Mouse (Mus musculus) heart, adult 9 months (tissue): ENCODE results near the gene Chpt1.
A peak's percentile ranks its signal among the peaks of the same experiment; 100 is the strongest.
"Not testable (repeated sequence)": the region's sequence is repeated elsewhere in the genome, so short reads cannot be mapped to it uniquely, and the experiment has no call there.

Source experiments
- DNase-seq, 2 experiments: peaks; one replicate each; pipeline ENCODE4 v3.0.0; 2022; ENCODE audit warnings: low spot score in 2 of 2

Gene Chpt1

DNA sequence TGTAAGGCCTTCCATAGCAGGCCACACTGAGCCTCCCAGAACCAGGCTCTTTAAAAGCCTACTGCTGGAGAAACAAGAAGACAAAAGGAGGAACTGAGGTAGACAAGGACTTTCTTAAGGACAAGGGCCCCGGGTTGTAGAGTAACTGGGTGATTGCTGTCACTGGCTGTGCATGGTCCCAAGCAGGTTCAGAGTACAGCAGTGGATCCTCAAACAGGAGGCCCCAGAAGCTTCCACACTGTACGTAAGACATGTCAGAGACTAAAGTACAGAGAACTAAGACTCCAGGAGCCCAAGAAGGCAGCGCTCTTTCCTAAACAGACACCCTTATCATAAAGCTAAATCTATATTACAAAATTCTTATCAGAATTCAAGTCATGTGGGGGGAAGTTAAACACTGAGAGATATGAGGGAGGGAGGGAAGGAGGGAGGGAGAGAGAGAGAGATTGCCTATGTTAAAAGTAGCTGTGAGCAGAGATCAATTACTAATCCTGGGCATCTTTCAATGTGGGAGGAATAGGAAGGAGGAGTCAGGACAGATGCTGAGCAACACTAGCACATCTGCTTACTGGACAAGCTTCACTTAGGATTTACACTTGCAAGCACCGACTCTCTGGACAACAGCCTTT lies 8.8 kb downstream of the Chpt1 start:
- DNase-seq, result no peak

- DNase-seq, result no peak
Measured at GRCm38 (mm10) chr10:88492658-88493057, 11.2 kb downstream of the Chpt1 start.

GRCm38 (mm10) chr10:88491632-88492031 lies 12.2 kb downstream of the Chpt1 start:
- DNase-seq, result no peak

- DNase-seq, result no peak
Measured at GRCm38 (mm10) chr10:88488629-88489028, 15.2 kb downstream of the Chpt1 start.

DNA sequence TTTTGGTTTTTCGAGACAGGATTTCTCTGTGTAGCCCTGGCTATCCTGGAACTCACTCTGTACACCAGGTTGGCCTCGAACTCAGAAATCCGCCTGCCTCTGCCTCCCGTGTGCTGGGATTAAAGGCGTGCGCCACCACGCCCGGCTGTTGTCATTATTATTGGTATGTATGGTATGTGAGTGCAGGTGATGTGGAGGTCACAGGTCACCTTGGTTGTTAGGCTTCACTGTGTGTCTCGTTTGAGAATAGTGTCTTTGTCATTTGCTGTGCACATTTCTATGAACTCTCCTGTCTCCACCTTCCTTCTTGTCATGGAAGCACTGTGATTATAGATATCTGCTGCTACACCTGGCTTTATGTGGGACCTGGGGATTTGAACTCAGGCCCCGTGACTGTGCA lies 21.0 kb downstream of the Chpt1 start:
- DNase-seq, result not testable (repeated sequence)

GRCm38 (mm10) chr10:88460122-88460820 lies 43.6 kb downstream of the Chpt1 start:
- no peak for DNase-seq

DNA sequence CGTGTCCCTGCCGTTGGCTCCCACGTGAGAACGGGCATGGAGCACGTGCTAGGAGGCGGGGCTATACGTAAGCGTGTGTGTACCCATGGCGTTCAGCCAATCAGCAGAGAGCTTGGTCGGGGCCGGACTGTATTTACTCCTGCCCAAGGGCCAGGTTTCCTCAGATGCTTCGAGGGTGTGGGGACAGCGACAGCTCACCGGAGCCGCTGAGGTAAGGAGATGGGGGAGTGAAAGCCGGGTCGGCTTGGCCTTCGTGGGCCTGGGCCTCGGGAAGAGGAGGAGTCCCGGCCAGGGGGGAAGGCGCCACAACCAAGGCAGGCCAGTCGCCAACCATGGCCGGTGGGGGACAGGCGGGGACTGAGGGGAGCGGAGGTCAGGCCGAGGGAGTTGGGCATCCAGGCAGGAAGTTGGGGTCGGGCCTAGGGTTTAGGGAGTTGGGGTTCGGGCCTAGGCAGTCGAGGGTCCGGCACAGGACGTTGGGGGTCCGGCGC lies 44.3 kb downstream of the Chpt1 start, which contains the start of gene Sycp3:
Sycp3 (plus strand) TSS at position 68 of the 491 bp plus-strand sequence.
- no peak for DNase-seq

DNA sequence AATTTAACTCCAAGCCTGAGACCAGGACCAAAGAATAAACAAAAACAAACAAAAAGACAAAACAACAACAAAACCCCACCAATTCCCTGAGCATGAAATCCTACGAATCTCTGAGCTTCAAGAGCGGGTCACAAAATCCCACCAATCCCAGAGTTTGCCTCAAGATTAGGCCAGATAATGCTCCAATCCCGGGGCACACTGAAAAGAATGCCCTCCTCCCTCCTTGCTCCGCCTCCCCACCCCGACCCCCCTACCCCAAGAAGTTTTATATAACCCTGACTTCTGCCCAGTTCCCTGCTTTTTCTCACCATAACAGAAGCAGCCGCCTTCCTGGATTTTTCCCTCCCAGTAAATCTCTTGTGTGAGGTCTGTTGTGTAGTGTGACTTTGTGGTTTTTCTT lies 46.1 kb downstream of the Chpt1 start:
- no peak for DNase-seq

DNA sequence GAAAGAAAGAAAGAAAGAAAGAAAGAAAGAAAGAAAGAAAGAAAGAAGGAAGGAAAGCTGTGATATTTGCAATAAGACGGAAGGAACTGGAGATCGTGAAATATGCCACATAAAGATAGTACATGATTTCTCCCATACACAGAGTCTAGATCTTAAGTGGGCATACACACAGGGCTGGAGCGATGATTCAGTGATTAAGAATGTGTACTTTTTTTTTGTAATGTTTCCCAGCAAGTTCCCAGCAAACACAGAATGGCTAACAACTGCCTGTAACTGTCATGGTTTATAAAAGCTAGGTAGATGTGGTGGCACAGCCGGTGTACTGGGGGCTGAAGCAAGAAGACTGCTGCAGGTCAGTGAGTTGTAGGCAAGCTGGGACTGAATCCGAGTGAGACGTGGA lies 51.9 kb downstream of the Chpt1 start:
- DNase-seq, result no peak

- peak; percentile 17 to 58 for DNase-seq
Measured at GRCm38 (mm10) chr10:88451221-88451620, 52.7 kb downstream of the Chpt1 start.

DNA sequence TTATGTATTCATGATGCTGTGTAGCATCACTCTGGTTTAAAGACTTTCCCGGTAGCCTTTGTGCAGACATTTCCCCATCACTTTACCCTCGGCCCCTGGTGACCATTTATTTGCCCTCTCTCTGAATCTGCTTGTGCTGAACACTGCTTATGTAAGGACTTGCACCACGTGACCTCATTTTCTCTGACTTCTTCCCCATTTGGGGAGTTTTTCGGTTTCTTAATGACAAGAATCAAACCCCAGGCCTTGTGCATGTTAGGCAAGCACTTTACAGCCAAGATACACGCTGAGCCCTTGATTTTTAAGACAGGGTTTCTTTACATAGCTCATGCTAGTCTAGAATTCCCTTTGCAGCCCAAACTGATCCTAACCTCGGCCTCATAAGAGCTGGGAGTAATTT lies 62.6 kb downstream of the Chpt1 start:
- no peak for DNase-seq

GRCm38 (mm10) chr10:88427998-88428397 lies 75.9 kb downstream of the Chpt1 start:
- no peak for DNase-seq

DNA sequence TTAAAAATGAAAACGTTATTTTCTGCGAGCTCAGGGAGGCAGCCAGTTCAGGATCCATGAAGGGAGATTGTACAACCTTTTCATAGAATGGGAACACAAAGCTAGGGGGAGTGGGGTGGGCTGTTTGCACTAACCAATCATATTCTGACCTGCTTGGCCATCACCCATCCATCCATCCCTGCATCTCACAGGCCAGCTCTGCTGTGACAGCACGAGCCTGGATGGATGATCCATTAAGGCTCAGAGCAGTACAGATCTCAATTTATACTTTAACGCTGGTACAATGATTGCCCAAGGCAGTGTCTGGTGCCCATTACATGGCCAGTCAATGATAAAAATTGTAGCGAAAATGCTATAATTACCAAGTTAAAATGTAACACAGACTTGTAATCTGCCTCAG lies 77.0 kb downstream of the Chpt1 start:
- no peak for DNase-seq

DNA sequence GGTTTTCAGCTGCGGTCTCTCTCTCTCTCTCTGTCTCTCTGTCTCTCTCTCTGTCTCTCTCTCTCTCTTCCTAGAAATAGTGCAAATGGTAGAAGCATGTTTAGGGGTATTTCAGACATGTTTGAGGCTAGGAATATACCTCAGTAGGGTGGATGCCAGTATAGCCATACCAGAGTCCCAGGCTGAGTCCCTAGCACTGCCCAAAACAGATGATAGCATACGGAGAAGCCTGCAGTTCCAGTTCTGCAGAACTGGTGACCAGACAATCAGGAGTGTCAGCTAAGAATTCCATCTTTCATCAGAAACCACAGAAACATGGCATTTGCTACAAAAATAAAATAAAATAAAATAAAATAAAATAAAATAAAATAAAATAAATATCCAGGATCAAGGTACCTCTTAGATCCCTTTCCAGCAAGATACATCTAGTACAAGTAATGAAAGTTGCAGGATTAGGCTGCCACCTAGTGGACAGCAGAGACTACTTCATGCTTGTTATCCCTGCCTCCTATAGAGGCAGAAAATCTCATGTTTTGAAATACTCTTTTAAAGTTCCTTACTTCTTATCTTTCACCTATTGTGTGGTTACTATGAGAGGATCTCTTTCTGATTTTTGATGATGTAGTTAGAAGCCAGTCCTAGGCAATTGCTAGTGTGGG lies 77.6 kb downstream of the Chpt1 start:
- peak; percentile 51 to 54 for DNase-seq

DNA sequence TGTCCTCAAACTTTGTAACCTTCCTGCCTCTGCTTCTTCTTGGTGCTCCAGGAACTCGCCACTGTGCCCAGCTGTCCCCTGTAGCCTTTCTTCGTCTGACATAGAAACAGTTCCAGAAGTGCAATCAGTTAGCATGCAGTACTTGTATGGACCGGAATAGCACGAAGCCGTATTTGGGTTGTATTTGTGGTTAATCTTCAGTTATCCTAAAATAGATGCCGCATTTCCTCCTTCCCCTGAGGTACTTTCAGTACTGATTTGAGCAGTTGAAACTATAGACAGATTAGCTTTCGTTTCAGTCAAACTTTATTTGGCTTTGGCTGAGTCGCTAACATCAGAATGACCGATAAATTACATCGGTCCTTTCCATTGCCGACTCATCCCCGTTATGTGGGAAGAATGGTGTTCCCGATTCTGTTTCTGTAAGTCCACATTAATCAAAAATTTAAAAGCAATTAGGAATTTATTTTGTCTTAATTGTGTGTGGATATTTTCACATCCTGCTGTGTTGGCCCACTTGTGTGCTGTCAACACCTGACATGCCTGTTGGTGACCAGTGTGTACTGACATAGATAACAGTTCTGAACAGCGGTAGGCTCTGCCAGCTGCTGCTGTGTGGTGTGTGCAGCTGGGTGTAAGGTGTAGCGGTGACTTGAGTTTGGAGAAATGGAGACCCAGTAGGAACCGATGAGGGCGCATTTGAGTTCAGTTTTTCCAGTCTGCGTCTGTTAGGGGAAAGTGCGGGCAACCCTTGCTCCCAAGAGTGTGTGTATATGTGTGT lies 83.0 kb downstream of the Chpt1 start:
- no peak for DNase-seq

DNA sequence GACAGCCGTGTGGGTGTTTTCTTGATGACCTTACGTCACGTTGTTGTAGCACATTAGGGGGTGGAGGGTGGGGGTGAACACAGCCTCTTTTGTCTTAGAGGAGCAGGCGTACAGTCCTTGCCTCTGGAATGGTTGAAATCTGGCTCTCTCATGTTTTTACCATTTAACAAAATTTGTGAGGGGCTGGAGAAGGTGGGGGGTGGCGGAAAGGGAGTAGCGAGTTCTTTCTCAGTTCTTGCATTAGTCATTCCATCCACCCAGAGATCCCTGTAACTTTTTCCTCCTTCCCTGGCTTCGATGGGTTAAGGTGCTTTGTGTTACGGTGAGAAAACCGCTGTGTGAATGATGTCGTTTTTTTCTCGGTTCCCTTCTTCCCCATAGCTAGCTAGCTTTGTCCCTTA lies 83.7 kb downstream of the Chpt1 start:
- DNase-seq, result no peak

- DNase-seq, result peak in 1 of 2 experiments; percentile 29
Measured at GRCm38 (mm10) chr10:88417686-88418085, 86.2 kb downstream of the Chpt1 start.

DNA sequence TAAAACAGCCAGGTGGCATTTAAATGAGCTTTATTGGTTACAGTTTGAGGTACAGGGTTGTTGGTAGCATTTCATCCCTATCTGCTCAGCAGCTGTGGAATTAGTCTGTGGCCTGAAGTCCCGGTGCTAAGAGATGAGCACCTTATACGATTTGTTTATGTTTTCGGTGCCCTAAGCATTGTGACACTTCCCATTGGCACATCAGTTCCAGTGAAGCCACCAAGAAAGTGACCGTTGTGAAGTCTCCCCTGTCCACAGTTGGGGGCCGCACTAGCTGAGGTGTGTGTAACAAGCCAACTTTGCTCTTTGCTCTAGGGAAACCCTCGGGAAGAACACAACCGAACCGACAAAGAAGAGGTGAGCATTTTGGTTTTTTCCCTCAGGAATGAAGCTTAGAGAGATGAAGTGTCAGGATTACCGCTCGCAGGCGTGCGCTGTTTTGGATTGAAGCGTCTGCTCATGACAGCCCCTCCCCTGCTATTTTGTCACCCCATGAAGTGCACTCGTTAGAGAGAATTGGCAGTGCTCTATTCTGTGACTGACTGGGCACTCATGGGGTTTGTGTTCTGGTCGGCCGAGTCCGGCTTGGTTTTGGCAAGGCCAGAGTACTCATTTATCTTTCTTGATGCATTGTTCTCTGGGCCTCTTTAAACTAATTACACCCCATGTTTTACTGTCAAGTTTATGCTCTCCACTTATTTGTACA lies 91.4 kb downstream of the Chpt1 start:
- DNase-seq, result peak in 1 of 2 experiments; percentile 25

GRCm38 (mm10) chr10:88409751-88410150 lies 94.1 kb downstream of the Chpt1 start:
- no peak for DNase-seq

DNA sequence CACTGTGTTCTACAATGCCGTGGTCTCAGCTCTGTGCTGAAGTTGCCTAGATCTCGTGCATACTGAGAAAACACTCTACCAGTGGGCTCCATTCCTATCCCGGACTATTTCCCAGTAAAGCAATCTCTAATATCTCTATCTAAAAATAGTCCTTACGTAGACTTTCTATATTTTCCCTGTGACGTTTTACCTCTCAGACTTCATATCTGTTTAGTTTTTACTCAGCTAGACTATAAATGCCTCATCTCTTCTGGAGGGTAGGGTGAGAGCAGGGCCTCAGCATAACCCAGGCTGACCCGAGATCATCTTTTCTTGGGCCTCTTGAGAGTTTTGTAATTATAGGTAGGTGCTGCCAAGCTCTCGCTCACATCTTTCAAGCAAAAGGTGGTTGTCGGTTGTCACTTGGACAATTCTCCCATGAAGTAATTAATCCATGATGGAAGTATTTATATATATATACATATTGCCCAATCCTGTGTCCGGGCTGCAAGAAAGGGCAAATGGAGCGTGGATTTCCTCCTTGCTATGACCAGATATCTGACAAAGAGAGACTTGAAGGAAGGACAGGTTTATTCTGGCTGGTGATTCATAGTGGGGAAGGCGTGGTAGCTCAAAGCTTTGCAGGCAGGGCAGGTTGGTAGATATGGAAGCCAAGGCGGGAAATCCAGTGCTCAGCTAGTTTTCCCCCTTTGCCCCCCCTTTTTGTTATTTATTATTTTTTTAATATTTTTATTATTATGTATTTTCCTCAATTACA lies 95.8 kb downstream of the Chpt1 start:
- no peak for DNase-seq

GRCm38 (mm10) chr10:88405812-88406211 lies 98.1 kb downstream of the Chpt1 start:
- DNase-seq, result peak; percentile 54 to 72
